Mouse (Mus musculus) B cell, adult 67 days (primary cell): ENCODE results near the gene Gm2237. TPM values are rescaled to one million over a fixed set of nuclear protein-coding genes. Genes with fewer than 3 reads are reported as not detected.

Experiments
- total RNA-seq, 2 experiments: library from RNA; stranded (reverse); gene quantifications; 4 replicates each; pipeline ENCODE4 v1.2.4; 2023

Gm2237 gene
- 1 to 10 TPM; 1.5 to 1.8 TPM for total RNA-seq

GRCm38 (mm10) chr14:19584804-19585667 lies at the start of gene Gm2237:
TSS of gene Gm2237 (minus strand) at chr14:19585135.

GRCm38 (mm10) chr14:19602481-19602880 lies 17.5 kb upstream of the Gm2237 start, which contains the start of gene Gm5458:
TSS of gene Gm5458 (minus strand) at chr14:19602581.

GRCm38 (mm10) chr14:19549863-19550262 lies 35.1 kb downstream of the Gm2237 start, which contains the start of gene Gm2244:
TSS of gene Gm2244 (minus strand) at chr14:19549963.

Other genes starting within 250 kb of the Gm2237 start
- gene Gm21738, start 166.2 kb downstream of the Gm2237 start, total RNA-seq: 1 to 10 TPM in 1 of 2 experiments, not detected in 1; 2.3 TPM
- not detected for gene Gm2244, start 35.2 kb downstream of the Gm2237 start, total RNA-seq
- gene Gm5458, start 17.4 kb upstream of the Gm2237 start, total RNA-seq: not detected
- under 1 TPM; 0.17 to 0.18 TPM for gene Nid2, start 166.1 kb upstream of the Gm2237 start, total RNA-seq
- 10 to 100 TPM; 51.4 to 54.8 TPM for gene Rtraf, start 238.7 kb upstream of the Gm2237 start, total RNA-seq